Mouse (Mus musculus): ENCODE results near the gene Rab3il1. TPM values are rescaled to one million over a fixed set of nuclear protein-coding genes. Genes with fewer than 3 reads are reported as not detected.

Rab3il1 gene
- total RNA-seq, 1 experiment, result 4.0 TPM

- DNase-seq (ENCODE audit: low read depth, low spot score), result no peak
- H3K4me3 ChIP-seq (ENCODE audit: insufficient read depth in 1 of 2, low read depth in 1 of 2, low read length in 2 of 2, poor library complexity in 1 of 2, severe bottlenecking in 1 of 2), result no peak overlapping the region
- in situ Hi-C loops (cut with MboI; ENCODE audit: low sequenced_read_pairs in 2 of 2, unreplicated experiment in 2 of 2), result no loop called here
- H3K4me1 ChIP-seq (ENCODE audit: control insufficient read depth in 2 of 2, insufficient read depth in 2 of 2, low read length in 2 of 2, poor library complexity in 1 of 2), result no peaks in the 10 kb centered on the region; a peak in 1 of 4 replicates
- no peaks in the 10 kb centered on the region for H3K9me3 ChIP-seq (ENCODE audit: control insufficient read depth, insufficient read depth, low read depth, low read length)
- H3K27ac ChIP-seq (ENCODE audit: insufficient read depth, low read depth, low read length, poor library complexity, severe bottlenecking), result no peak overlapping the region
- no peak overlapping the region for H3K9ac ChIP-seq (ENCODE audit: insufficient read depth, low read depth, low read length, poor library complexity, severe bottlenecking)
- no peak for TF ChIP-seq MAFK (IDR thresholded peaks at IDR 0.05; ENCODE audit: insufficient read depth, low read depth, low read length)
- TF ChIP-seq HCFC1 (IDR thresholded peaks at IDR 0.05; ENCODE audit: borderline replicate concordance, insufficient read depth, low read length), result no peak
- TF ChIP-seq ZNF384 (IDR thresholded peaks at IDR 0.05; ENCODE audit: low read depth, low read length), result no peak
- TF ChIP-seq CHD2 (IDR thresholded peaks at IDR 0.05; ENCODE audit: low read depth, low read length), result no peak
- no peak for TF ChIP-seq ZC3H11A (IDR thresholded peaks at IDR 0.05; ENCODE audit: borderline replicate concordance, low read depth, low read length)
- no peaks in the 10 kb centered on the region for H3K36me3 ChIP-seq (ENCODE audit: control insufficient read depth, insufficient read depth, low read length, poor library complexity, severe bottlenecking)
These were observed 44.9 kb downstream of the Rab3il1 start for GRCm38 (mm10) chr19:10046346-10046745.

DNA sequence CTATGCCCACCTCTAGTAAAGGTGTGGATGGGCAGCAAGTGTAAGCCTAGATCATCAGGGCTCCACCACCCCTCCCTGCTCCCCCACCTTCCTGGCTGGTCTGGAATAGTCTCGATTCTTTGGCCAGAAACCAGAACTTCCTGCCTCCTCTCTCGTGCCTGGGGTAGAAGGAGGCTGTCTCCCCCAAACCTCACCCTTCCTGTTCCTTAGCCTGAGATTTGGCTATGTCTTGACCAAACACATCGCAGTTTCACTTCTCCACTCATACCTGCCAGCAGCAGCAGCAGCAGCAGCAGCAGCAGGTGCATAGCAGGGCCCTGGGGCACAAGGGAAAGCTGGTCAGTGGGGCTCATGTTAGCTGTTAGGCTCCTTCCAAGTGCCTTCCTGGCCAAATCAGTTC lies 45.5 kb downstream of the Rab3il1 start:
- no peaks in the 10 kb centered on the region for H3K4me1 ChIP-seq (ENCODE audit: control insufficient read depth in 2 of 2, insufficient read depth in 2 of 2, low read length in 2 of 2, poor library complexity in 1 of 2)
- in situ Hi-C loops (cut with MboI; ENCODE audit: low sequenced_read_pairs in 2 of 2, unreplicated experiment in 2 of 2), result no loop called here
- no peak for DNase-seq (ENCODE audit: low read depth, low spot score)
- H3K27ac ChIP-seq (ENCODE audit: insufficient read depth, low read depth, low read length, poor library complexity, severe bottlenecking), result no peak overlapping the region
- no peaks in the 10 kb centered on the region for H3K9me3 ChIP-seq (ENCODE audit: control insufficient read depth, insufficient read depth, low read depth, low read length)
- no peak overlapping the region for H3K4me3 ChIP-seq (ENCODE audit: insufficient read depth in 1 of 2, low read depth in 1 of 2, low read length in 2 of 2, poor library complexity in 1 of 2, severe bottlenecking in 1 of 2)
- no peaks in the 10 kb centered on the region for H3K36me3 ChIP-seq (ENCODE audit: control insufficient read depth, insufficient read depth, low read length, poor library complexity, severe bottlenecking)
- TF ChIP-seq HCFC1 (IDR thresholded peaks at IDR 0.05; ENCODE audit: borderline replicate concordance, insufficient read depth, low read length), result no peak
- no peak for TF ChIP-seq ZNF384 (IDR thresholded peaks at IDR 0.05; ENCODE audit: low read depth, low read length)
- no peak for TF ChIP-seq ZC3H11A (IDR thresholded peaks at IDR 0.05; ENCODE audit: borderline replicate concordance, low read depth, low read length)
- no peak for TF ChIP-seq CHD2 (IDR thresholded peaks at IDR 0.05; ENCODE audit: low read depth, low read length)
- TF ChIP-seq MAFK (IDR thresholded peaks at IDR 0.05; ENCODE audit: insufficient read depth, low read depth, low read length), result no peak
- H3K9ac ChIP-seq (ENCODE audit: insufficient read depth, low read depth, low read length, poor library complexity, severe bottlenecking), result no peak overlapping the region

DNA sequence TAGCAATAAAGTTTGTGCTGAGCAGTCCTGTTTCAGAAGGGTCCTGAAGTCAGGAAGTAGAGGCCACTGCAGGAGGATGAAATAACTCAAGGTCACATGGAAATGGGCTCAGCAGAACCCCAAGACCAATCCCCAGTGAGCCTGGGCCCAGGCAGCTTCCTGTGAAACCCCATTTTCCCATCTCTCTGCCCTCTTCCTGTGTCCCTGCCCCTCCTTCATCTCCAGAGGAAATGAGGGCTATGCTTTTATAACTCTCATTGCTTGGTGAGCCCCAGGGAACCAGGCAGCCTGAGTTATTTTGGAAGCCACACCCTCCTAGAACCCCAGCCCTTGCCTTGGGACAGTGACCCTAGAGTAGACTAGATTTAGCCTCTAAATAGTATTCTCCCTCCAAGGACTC lies 48.1 kb downstream of the Rab3il1 start:
- no peak for DNase-seq (ENCODE audit: low read depth, low spot score)
- no peak overlapping the region for H3K4me3 ChIP-seq (ENCODE audit: insufficient read depth in 1 of 2, low read depth in 1 of 2, low read length in 2 of 2, poor library complexity in 1 of 2, severe bottlenecking in 1 of 2)
- in situ Hi-C loops (cut with MboI; ENCODE audit: low sequenced_read_pairs in 2 of 2, unreplicated experiment in 2 of 2), result no loop called here
- no peaks in the 10 kb centered on the region for H3K4me1 ChIP-seq (ENCODE audit: control insufficient read depth in 2 of 2, insufficient read depth in 2 of 2, low read length in 2 of 2, poor library complexity in 1 of 2)
- no peaks in the 10 kb centered on the region for H3K36me3 ChIP-seq (ENCODE audit: control insufficient read depth, insufficient read depth, low read length, poor library complexity, severe bottlenecking)
- H3K9ac ChIP-seq (ENCODE audit: insufficient read depth, low read depth, low read length, poor library complexity, severe bottlenecking), result no peak overlapping the region
- H3K27ac ChIP-seq (ENCODE audit: insufficient read depth, low read depth, low read length, poor library complexity, severe bottlenecking), result no peak overlapping the region
- TF ChIP-seq ZC3H11A (IDR thresholded peaks at IDR 0.05; ENCODE audit: borderline replicate concordance, low read depth, low read length) (no peak), MAFK (IDR thresholded peaks at IDR 0.05; ENCODE audit: insufficient read depth, low read depth, low read length) (no peak), ZNF384 (IDR thresholded peaks at IDR 0.05; ENCODE audit: low read depth, low read length) (no peak), HCFC1 (IDR thresholded peaks at IDR 0.05; ENCODE audit: borderline replicate concordance, insufficient read depth, low read length) (no peak), CHD2 (IDR thresholded peaks at IDR 0.05; ENCODE audit: low read depth, low read length) (no peak)
- no peaks in the 10 kb centered on the region for H3K9me3 ChIP-seq (ENCODE audit: control insufficient read depth, insufficient read depth, low read depth, low read length)

- H3K27ac ChIP-seq (ENCODE audit: insufficient read depth, low read depth, low read length, poor library complexity, severe bottlenecking), result no peak overlapping the region
- TF ChIP-seq ZC3H11A (IDR thresholded peaks at IDR 0.05; ENCODE audit: borderline replicate concordance, low read depth, low read length) (no peak), ZNF384 (IDR thresholded peaks at IDR 0.05; ENCODE audit: low read depth, low read length) (no peak), CHD2 (IDR thresholded peaks at IDR 0.05; ENCODE audit: low read depth, low read length) (no peak), MAFK (IDR thresholded peaks at IDR 0.05; ENCODE audit: insufficient read depth, low read depth, low read length) (no peak), HCFC1 (IDR thresholded peaks at IDR 0.05; ENCODE audit: borderline replicate concordance, insufficient read depth, low read length) (no peak)
- H3K36me3 ChIP-seq (ENCODE audit: control insufficient read depth, insufficient read depth, low read length, poor library complexity, severe bottlenecking), result no peaks in the 10 kb centered on the region
- in situ Hi-C loops (cut with MboI; ENCODE audit: low sequenced_read_pairs in 2 of 2, unreplicated experiment in 2 of 2), result no loop called here
- no peak for DNase-seq (ENCODE audit: low read depth, low spot score)
- H3K4me1 ChIP-seq (ENCODE audit: control insufficient read depth in 2 of 2, insufficient read depth in 2 of 2, low read length in 2 of 2, poor library complexity in 1 of 2), result no peaks in the 10 kb centered on the region
- no peak overlapping the region for H3K9ac ChIP-seq (ENCODE audit: insufficient read depth, low read depth, low read length, poor library complexity, severe bottlenecking)
- H3K9me3 ChIP-seq (ENCODE audit: control insufficient read depth, insufficient read depth, low read depth, low read length), result no peaks in the 10 kb centered on the region
- H3K4me3 ChIP-seq (ENCODE audit: insufficient read depth in 1 of 2, low read depth in 1 of 2, low read length in 2 of 2, poor library complexity in 1 of 2, severe bottlenecking in 1 of 2), result no peak overlapping the region
These were observed 49.0 kb downstream of the Rab3il1 start for GRCm38 (mm10) chr19:10050438-10050837.

- Histone ChIP-seq H3K9me3 (ENCODE audit: control insufficient read depth, insufficient read depth, low read depth, low read length) (no peaks in the 10 kb centered on the region), H3K36me3 (ENCODE audit: control insufficient read depth, insufficient read depth, low read length, poor library complexity, severe bottlenecking) (no peaks in the 10 kb centered on the region), H3K9ac (ENCODE audit: insufficient read depth, low read depth, low read length, poor library complexity, severe bottlenecking) (no peak overlapping the region), H3K27ac (ENCODE audit: insufficient read depth, low read depth, low read length, poor library complexity, severe bottlenecking) (no peak overlapping the region), H3K4me1 (ENCODE audit: control insufficient read depth in 2 of 2, insufficient read depth in 2 of 2, low read length in 2 of 2, poor library complexity in 1 of 2) (no peaks in the 10 kb centered on the region), H3K4me3 (ENCODE audit: insufficient read depth in 1 of 2, low read depth in 1 of 2, low read length in 2 of 2, poor library complexity in 1 of 2, severe bottlenecking in 1 of 2) (no peak overlapping the region)
- DNase-seq (ENCODE audit: low read depth, low spot score), result no peak
- in situ Hi-C loops (cut with MboI; ENCODE audit: low sequenced_read_pairs in 2 of 2, unreplicated experiment in 2 of 2), result no loop called here
- TF ChIP-seq CHD2 (IDR thresholded peaks at IDR 0.05; ENCODE audit: low read depth, low read length) (no peak), ZNF384 (IDR thresholded peaks at IDR 0.05; ENCODE audit: low read depth, low read length) (no peak), HCFC1 (IDR thresholded peaks at IDR 0.05; ENCODE audit: borderline replicate concordance, insufficient read depth, low read length) (no peak), MAFK (IDR thresholded peaks at IDR 0.05; ENCODE audit: insufficient read depth, low read depth, low read length) (no peak), ZC3H11A (IDR thresholded peaks at IDR 0.05; ENCODE audit: borderline replicate concordance, low read depth, low read length) (no peak)
These were observed 51.2 kb downstream of the Rab3il1 start for GRCm38 (mm10) chr19:10052698-10053097.
